Mouse (Mus musculus): Measurements from ENCODE around the gene Cirbp. TPM values are rescaled to one million over a fixed set of nuclear protein-coding genes. Genes with fewer than 3 reads are reported as not detected.

The Cirbp gene
- polyA plus RNA-seq, 1 experiment = 150 TPM

GRCm38 (mm10) chr10:80180823-80181222 is 15.0 kb downstream of the Cirbp start:
- Histone ChIP-seq H3K4me3 (ENCODE audit: insufficient read depth, low read length) (0 out of 2 replicates have a peak overlapping the region, but pooled peaks have one; percentile 54), H3K4me1 (ENCODE audit: control insufficient read depth, insufficient read depth, low read length) (peaks cover 7% of the 10 kb centered on the region; the same call in 1 of the 2 replicates), H3K27ac (ENCODE audit: insufficient read depth, low read length) (no peak overlapping the region)
- TF ChIP-seq CTCF (IDR thresholded peaks at IDR 0.05; ENCODE audit: extremely low read depth, insufficient read depth, low read length) = no peak
- TF ChIP-seq POLR2A (IDR thresholded peaks at IDR 0.05; ENCODE audit: extremely low read depth, insufficient read depth, low read length) = no peak

GRCm38 (mm10) chr10:80182547-80182946 is 16.8 kb downstream of the Cirbp start:
- no peak overlapping the region for H3K4me3 ChIP-seq (ENCODE audit: insufficient read depth, low read length)
- H3K27ac ChIP-seq (ENCODE audit: insufficient read depth, low read length) = no peak overlapping the region

GRCm38 (mm10) chr10:80186649-80187048 is 20.9 kb downstream of the Cirbp start:
- H3K4me3 ChIP-seq (ENCODE audit: insufficient read depth, low read length) = no peak overlapping the region
- TF ChIP-seq CTCF (IDR thresholded peaks at IDR 0.05; ENCODE audit: extremely low read depth, insufficient read depth, low read length) (no peak), POLR2A (IDR thresholded peaks at IDR 0.05; ENCODE audit: extremely low read depth, insufficient read depth, low read length) (no peak)

More at GRCm38 (mm10) chr10:80182547-80182946, 16.8 kb downstream of the Cirbp start:
- TF ChIP-seq POLR2A (IDR thresholded peaks at IDR 0.05; ENCODE audit: extremely low read depth, insufficient read depth, low read length) = no peak
- no peak for TF ChIP-seq CTCF (IDR thresholded peaks at IDR 0.05; ENCODE audit: extremely low read depth, insufficient read depth, low read length)
- H3K4me1 ChIP-seq (ENCODE audit: control insufficient read depth, insufficient read depth, low read length) = peaks cover 7% of the 10 kb centered on the region; the same call in 1 of the 2 replicates

GRCm38 (mm10) chr10:80187739-80188138 is 22.0 kb downstream of the Cirbp start:
- H3K4me1 ChIP-seq (ENCODE audit: control insufficient read depth, insufficient read depth, low read length) = no peaks in the 10 kb centered on the region
- no peak overlapping the region for H3K27ac ChIP-seq (ENCODE audit: insufficient read depth, low read length)
- TF ChIP-seq CTCF (IDR thresholded peaks at IDR 0.05; ENCODE audit: extremely low read depth, insufficient read depth, low read length) (no peak), POLR2A (IDR thresholded peaks at IDR 0.05; ENCODE audit: extremely low read depth, insufficient read depth, low read length) (no peak)
- H3K4me3 ChIP-seq (ENCODE audit: insufficient read depth, low read length) = no peak overlapping the region

More at GRCm38 (mm10) chr10:80186649-80187048, 20.9 kb downstream of the Cirbp start:
- Histone ChIP-seq H3K4me1 (ENCODE audit: control insufficient read depth, insufficient read depth, low read length) (no peaks in the 10 kb centered on the region), H3K27ac (ENCODE audit: insufficient read depth, low read length) (no peak overlapping the region)

- H3K27ac ChIP-seq (ENCODE audit: insufficient read depth, low read length) = no peak overlapping the region
Observed at GRCm38 (mm10) chr10:80188453-80189024, 22.8 kb downstream of the Cirbp start.

GRCm38 (mm10) chr10:80189999-80190398 is 24.2 kb downstream of the Cirbp start:
- Histone ChIP-seq H3K27ac (ENCODE audit: insufficient read depth, low read length) (no peak overlapping the region), H3K4me3 (ENCODE audit: insufficient read depth, low read length) (peak overlapping the region; percentile 32), H3K4me1 (ENCODE audit: control insufficient read depth, insufficient read depth, low read length) (no peaks in the 10 kb centered on the region)
- TF ChIP-seq CTCF (IDR thresholded peaks at IDR 0.05; ENCODE audit: extremely low read depth, insufficient read depth, low read length) = no peak
- TF ChIP-seq POLR2A (IDR thresholded peaks at IDR 0.05; ENCODE audit: extremely low read depth, insufficient read depth, low read length) = no peak

More at GRCm38 (mm10) chr10:80188453-80189024, 22.8 kb downstream of the Cirbp start:
- H3K4me3 ChIP-seq (ENCODE audit: insufficient read depth, low read length) = no peak overlapping the region
- no peaks in the 10 kb centered on the region for H3K4me1 ChIP-seq (ENCODE audit: control insufficient read depth, insufficient read depth, low read length)
- TF ChIP-seq POLR2A (IDR thresholded peaks at IDR 0.05; ENCODE audit: extremely low read depth, insufficient read depth, low read length) (no peak), CTCF (IDR thresholded peaks at IDR 0.05; ENCODE audit: extremely low read depth, insufficient read depth, low read length) (no peak)

- 0 out of 2 replicates have a peak overlapping the region, but pooled peaks have one; percentile 32 for H3K27ac ChIP-seq (ENCODE audit: insufficient read depth, low read length)
- no peak for TF ChIP-seq CTCF (IDR thresholded peaks at IDR 0.05; ENCODE audit: extremely low read depth, insufficient read depth, low read length)
- peak; percentile 44; the same call in 1 of the 2 replicates for TF ChIP-seq POLR2A (IDR thresholded peaks at IDR 0.05; ENCODE audit: extremely low read depth, insufficient read depth, low read length)
- peak overlapping the region; percentile 32 for H3K4me3 ChIP-seq (ENCODE audit: insufficient read depth, low read length)
- H3K4me1 ChIP-seq (ENCODE audit: control insufficient read depth, insufficient read depth, low read length) = no peaks in the 10 kb centered on the region
Observed at GRCm38 (mm10) chr10:80190491-80191051, 24.8 kb downstream of the Cirbp start.

- H3K4me1 ChIP-seq (ENCODE audit: control insufficient read depth, insufficient read depth, low read length) = no peaks in the 10 kb centered on the region
- no peak overlapping the region for H3K4me3 ChIP-seq (ENCODE audit: insufficient read depth, low read length)
- no peak overlapping the region for H3K27ac ChIP-seq (ENCODE audit: insufficient read depth, low read length)
- TF ChIP-seq POLR2A (IDR thresholded peaks at IDR 0.05; ENCODE audit: extremely low read depth, insufficient read depth, low read length) (no peak), CTCF (IDR thresholded peaks at IDR 0.05; ENCODE audit: extremely low read depth, insufficient read depth, low read length) (no peak)
Observed at GRCm38 (mm10) chr10:80193976-80194375, 28.2 kb downstream of the Cirbp start.

- Histone ChIP-seq H3K4me1 (ENCODE audit: control insufficient read depth, insufficient read depth, low read length) (no peaks in the 10 kb centered on the region), H3K4me3 (ENCODE audit: insufficient read depth, low read length) (no peak overlapping the region), H3K27ac (ENCODE audit: insufficient read depth, low read length) (no peak overlapping the region)
- no peak for TF ChIP-seq POLR2A (IDR thresholded peaks at IDR 0.05; ENCODE audit: extremely low read depth, insufficient read depth, low read length)
- no peak for TF ChIP-seq CTCF (IDR thresholded peaks at IDR 0.05; ENCODE audit: extremely low read depth, insufficient read depth, low read length)
Observed at GRCm38 (mm10) chr10:80194441-80194840, 28.7 kb downstream of the Cirbp start.

GRCm38 (mm10) chr10:80196167-80196566 is 30.4 kb downstream of the Cirbp start:
- H3K4me1 ChIP-seq (ENCODE audit: control insufficient read depth, insufficient read depth, low read length) = no peaks in the 10 kb centered on the region
- no peak overlapping the region for H3K4me3 ChIP-seq (ENCODE audit: insufficient read depth, low read length)
- no peak overlapping the region for H3K27ac ChIP-seq (ENCODE audit: insufficient read depth, low read length)
- TF ChIP-seq POLR2A (IDR thresholded peaks at IDR 0.05; ENCODE audit: extremely low read depth, insufficient read depth, low read length) (no peak), CTCF (IDR thresholded peaks at IDR 0.05; ENCODE audit: extremely low read depth, insufficient read depth, low read length) (no peak)
